Comparison of ENCODE assay signal across 7 mouse cellular contexts in genomic region chr16:16303888-16304287, GRCm38 (mm10). TPM values are rescaled to one million over a fixed set of nuclear protein-coding genes. Genes with fewer than 3 reads are reported as not detected.
DNase-seq lines count a peak whose midpoint lies in the region; ATAC-seq and TF ChIP-seq lines count a peak whose summit lies in the region.

No protein-coding gene starts in this region.

- peak; percentile 71 for DNase-seq in 3T3-L1 (ENCODE audit: low read depth, low spot score)
- DNase-seq in CD4-positive helper T cell, adult 2 months (ENCODE audit: low read depth, low spot score): peak; percentile 12
- peak in 2 of 3 experiments; percentile 13 to 15 for DNase-seq in liver, embryonic 14.5 days (ENCODE audit: low read depth in 3 of 3, low spot score in 3 of 3)
- DNase-seq in thymus, postnatal 14 days: no peak
- DNase-seq in natural killer cell, adult 2 months (ENCODE audit: low spot score in 2 of 2): no peak

- peaks cover 10% of the 10 kb centered on the region for H3K36me3 ChIP-seq in liver, embryonic 14.5 days (replicated peaks; ENCODE audit: control insufficient read depth, insufficient read depth, low read depth)

- 10% methylated on average over 7 of the region's 7 CpGs for WGBS in liver, embryonic 14.5 days (ENCODE audit: insufficient replicate concordance)

- H3K9me3 ChIP-seq in liver, embryonic 14.5 days (ENCODE audit: control insufficient read depth, low read length): no peaks in the 10 kb centered on the region

- no peak for ATAC-seq in liver, embryonic 14.5 days (ENCODE audit: insufficient read depth)
- no peak for ATAC-seq in activated CD4-positive, CD25-positive, alpha-beta regulatory T cell, adult 4 months

- TF ChIP-seq POLR2A in embryonic fibroblast, embryonic 13.5 days (IDR thresholded peaks at IDR 0.05; ENCODE audit: low read depth, low read length): no peak

- no peaks in the 10 kb centered on the region for H3K27me3 ChIP-seq in liver, embryonic 14.5 days (ENCODE audit: control insufficient read depth, insufficient read depth, low read length)

- no peak for TF ChIP-seq CTCF in embryonic fibroblast, embryonic 13.5 days (IDR thresholded peaks at IDR 0.05; ENCODE audit: borderline replicate concordance, insufficient read depth, low read length)
- TF ChIP-seq CTCF in liver, embryonic 14.5 days (IDR thresholded peaks at IDR 0.05; ENCODE audit: low read depth): no peak

- peak overlapping the region; percentile 98 for H3K4me3 ChIP-seq in embryonic fibroblast, embryonic 13.5 days (ENCODE audit: insufficient read depth, low read length)
- peak overlapping the region; percentile 84 to 87 for H3K4me3 ChIP-seq in liver, embryonic 14.5 days (ENCODE audit: insufficient read depth in 1 of 2, low read depth in 2 of 2, low read length in 2 of 2)

- peaks cover 3% of the 10 kb centered on the region for H3K4me1 ChIP-seq in embryonic fibroblast, embryonic 13.5 days (ENCODE audit: control insufficient read depth, insufficient read depth, low read length)
- peaks cover 0 to 8% of the 10 kb centered on the region in 2 experiments; a peak in 2 of 4 replicates for H3K4me1 ChIP-seq in liver, embryonic 14.5 days (replicated peaks; ENCODE audit: control insufficient read depth in 2 of 2, insufficient read depth in 2 of 2, low read length in 1 of 2)

- H3K9ac ChIP-seq in liver, embryonic 14.5 days (replicated peaks): peak overlapping the region; percentile 82

- peak overlapping the region; percentile 74 for H3K4me2 ChIP-seq in liver, embryonic 14.5 days (ENCODE audit: low read depth)

- TF ChIP-seq EP300 in liver, embryonic 14.5 days (IDR thresholded peaks at IDR 0.05; ENCODE audit: low read depth): no peak

- peak overlapping the region; percentile 51; the same call in 1 of the 2 replicates for H3K27ac ChIP-seq in embryonic fibroblast, embryonic 13.5 days (ENCODE audit: insufficient read depth, low read length)
- no peak overlapping the region for H3K27ac ChIP-seq in liver, embryonic 14.5 days

RNA-seq across cellular contexts. Expression of gene Yars2, which starts 1.1 kb away (rescaled TPM):
- polyA plus RNA-seq in embryonic fibroblast, embryonic 13.5 days (2011; ENCODE audit: insufficient read length, low read depth, missing spikeins): 20.7 and 27.8 TPM in 2 replicates
- 19.0 and 19.8 TPM in 2 replicates for polyA plus RNA-seq in liver, embryonic 14.5 days (2012; rRNA removed)
- polyA plus RNA-seq in liver, embryonic 14.5 days (2014; fragmentation: Nextera tagmentation; extraction: Ambion mirVana): 27.4 and 28.2 TPM in 2 replicates
- 1 to 10 TPM; 4.9 to 5.3 TPM for polyA plus RNA-seq in activated CD4-positive, CD25-positive, alpha-beta regulatory T cell, adult 4 months (2017; shearing (Covaris generic))

RNA-seq across cellular contexts. Expression of gene Dnm1l, which starts 54.9 kb away (rescaled TPM):
- 95.7 and 105 TPM in 2 replicates for polyA plus RNA-seq in embryonic fibroblast, embryonic 13.5 days (2011; ENCODE audit: insufficient read length, low read depth, missing spikeins)
- 9.4 and 15.3 TPM in 2 replicates for polyA plus RNA-seq in liver, embryonic 14.5 days (2012; rRNA removed)
- polyA plus RNA-seq in liver, embryonic 14.5 days (2014; fragmentation: Nextera tagmentation; extraction: Ambion mirVana): 19.6 and 21.3 TPM in 2 replicates
- polyA plus RNA-seq in activated CD4-positive, CD25-positive, alpha-beta regulatory T cell, adult 4 months (2017; shearing (Covaris generic)): 10 to 100 TPM; 50.8 to 52.9 TPM

Comparison
In these comparisons a context has a peak if more than half of its experiments do, and no peak if none do; other contexts are left out.
1. DNase-seq: peak in 3T3-L1 (single experiment), CD4-positive helper T cell, adult 2 months (single experiment) and liver, embryonic 14.5 days (2 of 3); none in thymus, postnatal 14 days (single experiment) and natural killer cell, adult 2 months (0 of 2).